Mouse (Mus musculus): ENCODE results near the gene Hist1h4i.

DNA sequence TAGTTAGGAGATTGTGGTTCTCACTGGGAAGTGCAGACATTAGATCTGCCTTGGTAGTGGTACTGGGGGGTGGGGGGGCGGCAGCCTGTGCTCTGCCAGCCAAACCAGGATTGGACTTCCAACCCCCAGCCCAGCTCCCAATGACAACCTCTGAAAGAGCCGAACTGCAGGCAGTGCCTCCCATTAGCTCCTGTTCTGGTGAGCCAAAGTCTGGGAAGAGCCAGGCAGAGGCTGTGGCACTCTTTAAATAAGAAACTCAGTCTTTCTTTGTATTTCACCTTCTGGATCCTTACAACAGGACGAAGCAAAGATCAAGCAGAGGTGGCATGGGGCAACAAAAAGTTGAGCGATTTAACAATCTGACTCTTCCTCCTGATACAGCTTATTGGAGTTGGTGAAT is 42.0 kb downstream of the Hist1h4i start:
- no peak for TF ChIP-seq CTCF (IDR thresholded peaks at IDR 0.05; ENCODE audit: borderline replicate concordance, extremely low read depth, insufficient read depth, insufficient read length)
- TF ChIP-seq POLR2A (IDR thresholded peaks at IDR 0.05; ENCODE audit: borderline replicate concordance, extremely low read depth, insufficient read depth, insufficient read length, poor library complexity, severe bottlenecking) = no peak

All from brain, embryonic 14.5 days (tissue).